Mouse (Mus musculus) MEL (cell line): ENCODE results near the gene Cfl1. TPM values are rescaled to one million over a fixed set of nuclear protein-coding genes. Genes with fewer than 3 reads are reported as not detected.

ENCODE experiments used
- DNase-seq: peaks from one replicate; pipeline ENCODE4 v3.0.0; 2011; ENCODE audit warnings: low read depth, low spot score
- H3K27ac ChIP-seq: 2 replicates; pipeline ENCODE4 v1.5.1; 2012; ENCODE audit warnings: low read depth, mild to moderate bottlenecking, control low read depth, low read length, moderate library complexity; ENCODE audit not compliant: control insufficient read depth
- H3K27me3 ChIP-seq, 2 experiments: fragments of 150-350 bp in 1 of 2; sonication (generic) in 1 of 2; 2 replicates each; pipeline ENCODE4 v1.6.1; 2012; ENCODE audit warnings: low read length in 2 of 2, mild to moderate bottlenecking in 2 of 2, improper control_type of control experiment in 1 of 2, moderate library complexity in 1 of 2; ENCODE audit not compliant: insufficient read depth in 2 of 2, control insufficient read depth in 1 of 2
- H3K36me3 ChIP-seq, 2 experiments: 2 replicates each; pipeline ENCODE4 v1.6.1; 2012 to 2014; ENCODE audit warnings: low read length in 2 of 2, improper control_type of control experiment in 1 of 2, inconsistent platforms in 1 of 2, mild to moderate bottlenecking in 1 of 2; ENCODE audit not compliant: insufficient read depth in 2 of 2, control insufficient read depth in 1 of 2
- H3K4me1 ChIP-seq, 2 experiments: fragments of 150-350 bp in 1 of 2; sonication (generic) in 1 of 2; 2 replicates each; pipeline ENCODE4 v1.6.1; 2012; ENCODE audit warnings: low read length in 2 of 2, improper control_type of control experiment in 1 of 2, mild to moderate bottlenecking in 1 of 2; ENCODE audit not compliant: insufficient read depth in 2 of 2, control insufficient read depth in 1 of 2
- H3K4me3 ChIP-seq, 2 experiments: fragments of 150-350 bp in 1 of 2; sonication (generic) in 1 of 2; 2 replicates each; pipeline ENCODE4 v1.5.1; 2012; ENCODE audit warnings: low read depth in 2 of 2, low read length in 2 of 2, mild to moderate bottlenecking in 2 of 2, moderate library complexity in 2 of 2, control low read depth in 1 of 2, improper control_type of control experiment in 1 of 2; ENCODE audit not compliant: control insufficient read depth in 1 of 2, insufficient read depth in 1 of 2
- H3K79me2 ChIP-seq: 2 replicates; pipeline ENCODE4 v1.6.1; 2012; ENCODE audit warnings: mild to moderate bottlenecking, low read length, moderate library complexity; ENCODE audit not compliant: control insufficient read depth, poor library complexity, insufficient read depth
- H3K9ac ChIP-seq: 2 replicates; pipeline ENCODE4 v1.6.1; 2012; ENCODE audit warnings: low read depth, mild to moderate bottlenecking, control low read depth, low read length, moderate library complexity; ENCODE audit not compliant: control insufficient read depth, poor library complexity, severe bottlenecking
- H3K9me3 ChIP-seq: fragments of 150-350 bp; sonication (generic); replicated peaks from 2 replicates; pipeline ENCODE4 v1.6.1; 2012; ENCODE audit warnings: mild to moderate bottlenecking, low read length, improper control_type of control experiment, moderate library complexity; ENCODE audit not compliant: insufficient read depth
- CHD1 ChIP-seq: IDR thresholded peaks from 2 replicates; pipeline ENCODE4 v1.6.1; 2012; ENCODE audit warnings: low read depth, mild to moderate bottlenecking, inconsistent platforms, low read length, improper control_type of control experiment
- CHD2 ChIP-seq: IDR thresholded peaks from 2 replicates; pipeline ENCODE4 v1.6.1; 2011; ENCODE audit warnings: low read length, improper control_type of control experiment
- CTCF ChIP-seq, 3 experiments: IDR thresholded peaks in 2 of 3; conservative IDR thresholded peaks in 1 of 3; 2 replicates each; pipeline ENCODE4 v1.5.1; 2011 to 2012; ENCODE audit warnings: low read length in 3 of 3, low read depth in 2 of 3, mild to moderate bottlenecking in 2 of 3, improper control_type of control experiment in 1 of 3, inconsistent platforms in 1 of 3, mixed read lengths in 1 of 3, moderate library complexity in 1 of 3; ENCODE audit not compliant: control insufficient read depth in 1 of 3, insufficient read depth in 1 of 3, poor library complexity in 1 of 3, severe bottlenecking in 1 of 3
- E2F4 ChIP-seq: IDR thresholded peaks from 2 replicates; pipeline ENCODE4 v1.6.1; 2011; ENCODE audit warnings: low read depth, low read length, improper control_type of control experiment, borderline replicate concordance
- ELF1 ChIP-seq: IDR thresholded peaks from 2 replicates; pipeline ENCODE4 v1.6.1; 2014; ENCODE audit warnings: low read depth, mild to moderate bottlenecking, inconsistent platforms, low read length, improper control_type of control experiment, moderate library complexity
- EP300 ChIP-seq, 2 experiments: IDR thresholded peaks; 2 replicates each; pipeline ENCODE4 v1.6.1; 2011; ENCODE audit warnings: improper control_type of control experiment in 2 of 2, low read length in 2 of 2, low read depth in 1 of 2, mild to moderate bottlenecking in 1 of 2
- ETS1 ChIP-seq: IDR thresholded peaks from 2 replicates; pipeline ENCODE4 v1.6.1; 2012; ENCODE audit warnings: low read depth, mild to moderate bottlenecking, inconsistent platforms, low read length, improper control_type of control experiment, moderate library complexity
- GABPA ChIP-seq: IDR thresholded peaks from 2 replicates; pipeline ENCODE4 v1.6.1; 2012; ENCODE audit warnings: low read depth, mild to moderate bottlenecking, inconsistent platforms, low read length, improper control_type of control experiment, moderate library complexity
- GATA1 ChIP-seq: IDR thresholded peaks from 2 replicates; pipeline ENCODE4 v1.6.1; 2011; ENCODE audit warnings: low read depth, low read length, improper control_type of control experiment
- HCFC1 ChIP-seq: IDR thresholded peaks from 2 replicates; pipeline ENCODE4 v1.6.1; 2012; ENCODE audit warnings: low read depth, mild to moderate bottlenecking, inconsistent platforms, low read length, improper control_type of control experiment, moderate library complexity
- JUND ChIP-seq: IDR thresholded peaks from 2 replicates; pipeline ENCODE4 v1.6.1; 2011; ENCODE audit warnings: low read depth, mild to moderate bottlenecking, improper control_type of control experiment, low read length
- KAT2A ChIP-seq: conservative IDR thresholded peaks from 2 replicates; pipeline ENCODE4 v1.6.1; 2012; ENCODE audit warnings: low read depth, low read length, improper control_type of control experiment, inconsistent platforms
- MAX ChIP-seq: IDR thresholded peaks from 2 replicates; pipeline ENCODE4 v1.6.1; 2011; ENCODE audit warnings: low read length, improper control_type of control experiment
- MAZ ChIP-seq: IDR thresholded peaks from 2 replicates; pipeline ENCODE4 v1.6.1; 2012; ENCODE audit warnings: low read depth, mild to moderate bottlenecking, inconsistent platforms, low read length, improper control_type of control experiment
- MEF2A ChIP-seq: IDR thresholded peaks from 2 replicates; pipeline ENCODE4 v1.6.1; 2014; ENCODE audit warnings: low read depth, mild to moderate bottlenecking, inconsistent platforms, low read length, improper control_type of control experiment; ENCODE audit not compliant: poor library complexity, insufficient replicate concordance, severe bottlenecking; ENCODE audit errors: extremely low read depth
- MXI1 ChIP-seq: IDR thresholded peaks from 2 replicates; pipeline ENCODE4 v1.6.1; 2011; ENCODE audit warnings: mild to moderate bottlenecking, low read depth, low read length, improper control_type of control experiment
- MYB ChIP-seq: IDR thresholded peaks from 2 replicates; pipeline ENCODE4 v1.6.1; 2011; ENCODE audit warnings: mild to moderate bottlenecking, low read depth, low read length, improper control_type of control experiment
- MYC ChIP-seq: IDR thresholded peaks from 2 replicates; pipeline ENCODE4 v1.6.1; 2011; ENCODE audit warnings: low read depth, mild to moderate bottlenecking, low read length, improper control_type of control experiment, moderate library complexity
- NELFE ChIP-seq: IDR thresholded peaks from 2 replicates; pipeline ENCODE4 v1.6.1; 2011; ENCODE audit warnings: low read depth, low read length, improper control_type of control experiment
- NRF1 ChIP-seq: IDR thresholded peaks from 2 replicates; pipeline ENCODE4 v1.6.1; 2014; ENCODE audit warnings: low read depth, mild to moderate bottlenecking, inconsistent platforms, low read length, improper control_type of control experiment, moderate library complexity; ENCODE audit not compliant: poor library complexity, insufficient read depth, severe bottlenecking
- POLR2A ChIP-seq, 2 experiments: IDR thresholded peaks; 2 replicates each; pipeline ENCODE4 v1.6.1; 2011 to 2012; ENCODE audit warnings: low read length in 2 of 2, mild to moderate bottlenecking in 2 of 2, control low read depth in 1 of 2, improper control_type of control experiment in 1 of 2, low read depth in 1 of 2, moderate library complexity in 1 of 2; ENCODE audit not compliant: control insufficient read depth in 1 of 2, insufficient read depth in 1 of 2, poor library complexity in 1 of 2
- POLR2AphosphoS2 ChIP-seq: IDR thresholded peaks from 2 replicates; pipeline ENCODE4 v1.6.1; 2011; ENCODE audit warnings: low read length, improper control_type of control experiment
- POLR2AphosphoS5 ChIP-seq: IDR thresholded peaks from 2 replicates; pipeline ENCODE4 v1.6.1; 2012; ENCODE audit warnings: low read depth, borderline replicate concordance, mild to moderate bottlenecking, inconsistent platforms, low read length, moderate library complexity, mixed read lengths
- RAD21 ChIP-seq: IDR thresholded peaks from 2 replicates; pipeline ENCODE4 v1.6.1; 2011; ENCODE audit warnings: mild to moderate bottlenecking, low read depth, low read length, improper control_type of control experiment
- RCOR1 ChIP-seq: IDR thresholded peaks from 2 replicates; pipeline ENCODE4 v1.6.1; 2012; ENCODE audit warnings: low read depth, mild to moderate bottlenecking, inconsistent platforms, low read length, improper control_type of control experiment
- SIN3A ChIP-seq: IDR thresholded peaks from 2 replicates; pipeline ENCODE4 v1.6.1; 2012; ENCODE audit warnings: low read length, improper control_type of control experiment, inconsistent platforms
- SMC3 ChIP-seq: IDR thresholded peaks from 2 replicates; pipeline ENCODE4 v1.6.1; 2011; ENCODE audit warnings: low read depth, low read length, improper control_type of control experiment
- TAL1 ChIP-seq: IDR thresholded peaks from 2 replicates; pipeline ENCODE4 v1.6.1; 2012; ENCODE audit warnings: mild to moderate bottlenecking, inconsistent platforms, low read length, moderate library complexity, mixed read lengths
- TBP ChIP-seq: IDR thresholded peaks from 2 replicates; pipeline ENCODE4 v1.8.0; 2011; ENCODE audit warnings: low read depth, low read length, improper control_type of control experiment
- TCF12 ChIP-seq: IDR thresholded peaks from 2 replicates; pipeline ENCODE4 v1.6.1; 2014; ENCODE audit warnings: low read depth, mild to moderate bottlenecking, inconsistent platforms, low read length, improper control_type of control experiment, moderate library complexity
- UBTF ChIP-seq: IDR thresholded peaks from 2 replicates; pipeline ENCODE4 v1.6.1; 2012; ENCODE audit warnings: low read depth, mild to moderate bottlenecking, inconsistent platforms, low read length, improper control_type of control experiment, moderate library complexity, borderline replicate concordance; ENCODE audit not compliant: insufficient read depth
- USF1 ChIP-seq: IDR thresholded peaks from 2 replicates; pipeline ENCODE4 v1.6.1; 2014; ENCODE audit warnings: low read depth, mild to moderate bottlenecking, inconsistent platforms, low read length, improper control_type of control experiment, moderate library complexity
- USF2 ChIP-seq, 2 experiments: IDR thresholded peaks; 2 replicates each; pipeline ENCODE4 v1.6.1; 2011 to 2012; ENCODE audit warnings: improper control_type of control experiment in 2 of 2, low read length in 2 of 2, borderline replicate concordance in 1 of 2, inconsistent platforms in 1 of 2, low read depth in 1 of 2, mild to moderate bottlenecking in 1 of 2; ENCODE audit not compliant: insufficient read depth in 1 of 2
- ZC3H11A ChIP-seq: IDR thresholded peaks from 2 replicates; pipeline ENCODE4 v1.6.1; 2012; ENCODE audit warnings: low read depth, mild to moderate bottlenecking, inconsistent platforms, low read length, improper control_type of control experiment
- ZKSCAN1 ChIP-seq: IDR thresholded peaks from 2 replicates; pipeline ENCODE4 v1.6.1; 2012; ENCODE audit warnings: low read depth, mild to moderate bottlenecking, inconsistent platforms, low read length, improper control_type of control experiment, moderate library complexity
- ZMIZ1 ChIP-seq: IDR thresholded peaks from 2 replicates; pipeline ENCODE4 v1.6.1; 2012; ENCODE audit warnings: low read depth, mild to moderate bottlenecking, inconsistent platforms, low read length, improper control_type of control experiment, moderate library complexity
- ZNF384 ChIP-seq: IDR thresholded peaks from 2 replicates; pipeline ENCODE4 v1.6.1; 2012; ENCODE audit warnings: low read depth, mild to moderate bottlenecking, inconsistent platforms, low read length, improper control_type of control experiment
- polyA plus RNA-seq, 2 experiments: library from polyadenylated mRNA; stranded (reverse) in 1 of 2; unstranded in 1 of 2; fragments of >175 nt in 1 of 2; fragments of >200 nt in 1 of 2; gene quantifications; 2 replicates each; pipeline versions ENCODE4 v1.2.1 to v1.2.4; 2012; ENCODE audit warnings: low replicate concordance in 2 of 2, low read depth in 1 of 2; ENCODE audit not compliant: insufficient read length in 2 of 2, insufficient read depth in 1 of 2, missing spikeins in 1 of 2
- total RNA-seq: library from RNA; depleted of rRNA; stranded (reverse); fragments of 300-350 nt; gene quantifications from 2 replicates; pipeline ENCODE4 v1.2.3, GENCODE M21; 2012

The Cfl1 gene
- total and polyA plus RNA-seq, 3 experiments, result 880 to 2,037 TPM; not detected in 1

DNA sequence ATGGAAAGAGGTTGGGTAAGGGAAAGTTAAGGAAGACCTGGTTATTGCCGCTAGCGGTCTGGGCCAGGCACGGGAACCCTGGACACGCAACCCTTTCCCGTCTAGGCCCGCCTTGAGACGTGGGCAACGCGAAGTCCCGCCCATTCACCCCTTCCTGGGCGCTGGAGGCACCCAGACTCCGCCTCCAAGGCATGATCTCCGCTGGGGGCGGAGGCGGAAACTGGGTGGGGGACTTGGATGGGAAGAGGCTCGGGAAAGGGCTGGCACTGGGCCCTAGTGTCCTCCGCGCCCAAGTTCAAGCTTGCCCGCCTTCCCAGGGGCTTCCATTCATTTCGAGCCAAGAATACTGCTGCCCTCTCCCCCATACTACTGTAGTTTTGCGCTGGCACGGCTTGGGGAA is 16.5 kb upstream of the Cfl1 start, which contains the start of gene Efemp2:
Efemp2 (plus strand) TSS at position 235 of the 400 bp plus-strand sequence.
- Histone ChIP-seq H3K27me3 (no peaks in the 10 kb centered on the region), H3K27ac (peak within 1 kb of the TSS; percentile 72), H3K9ac (peak within 1 kb of the TSS; percentile 78), H3K36me3 (peaks cover 0 to 4% of the 10 kb centered on the region in 2 experiments; a peak in 2 of 4 replicates), H3K79me2 (no peaks in the 10 kb centered on the region; the same call in 1 of the 2 replicates), H3K9me3 (no peaks in the 10 kb centered on the region), H3K4me1 (peaks cover 0 to 5% of the 10 kb centered on the region in 2 experiments; a peak in 1 of 4 replicates), H3K4me3 (peak within 1 kb of the TSS; percentile 67 to 92)
- peak; percentile 95 for DNase-seq
- no peak for TF ChIP-seq SMC3
- peak; percentile 62 for TF ChIP-seq NELFE
- no peak for TF ChIP-seq GATA1
- no peak for TF ChIP-seq MEF2A
- TF ChIP-seq USF2 (IDR thresholded peaks at IDR 0.05; ENCODE audit: borderline replicate concordance in 1 of 2, insufficient read depth in 1 of 2, low read depth in 1 of 2, low read length in 2 of 2), result no peak
- TF ChIP-seq TAL1, result no peak
- TF ChIP-seq EP300 (IDR thresholded peaks at IDR 0.05; ENCODE audit: low read depth in 1 of 2, low read length in 2 of 2), result 0 out of 4 replicates have a peak, but pooled peaks of 1 of the 2 experiments have one; percentile 20
- no peak for TF ChIP-seq GABPA
- peak; percentile 76 for TF ChIP-seq SIN3A
- TF ChIP-seq POLR2AphosphoS5, result no peak
- TF ChIP-seq POLR2AphosphoS2, result peak; percentile 82
- TF ChIP-seq NRF1, result no peak
- no peak for TF ChIP-seq JUND
- peak; percentile 34; the same call in 1 of the 2 replicates for TF ChIP-seq USF1
- no peak for TF ChIP-seq MYB
- TF ChIP-seq HCFC1, result peak; percentile 68
- no peak for TF ChIP-seq ZNF384
- TF ChIP-seq TCF12, result peak; percentile 54; the same call in 1 of the 2 replicates
- no peak; the same call in 1 of the 2 replicates for TF ChIP-seq TBP
- TF ChIP-seq MXI1, result peak; percentile 19; the same call in 1 of the 2 replicates
- TF ChIP-seq ZKSCAN1, result no peak
- TF ChIP-seq MAZ, result peak; percentile 90
- TF ChIP-seq UBTF, result no peak
- no peak for TF ChIP-seq RAD21
- TF ChIP-seq KAT2A, result peak; percentile 42; the same call in 1 of the 2 replicates
- no peak for TF ChIP-seq ZC3H11A
- TF ChIP-seq ETS1, result peak; percentile 43; the same call in 1 of the 2 replicates
- TF ChIP-seq MYC, result no peak
- peak; percentile 37 to 64; a peak in 2 of 4 replicates for TF ChIP-seq POLR2A (IDR thresholded peaks at IDR 0.05; ENCODE audit: control insufficient read depth in 1 of 2, insufficient read depth in 1 of 2, low read depth in 1 of 2, low read length in 2 of 2, poor library complexity in 1 of 2)
- TF ChIP-seq CTCF (IDR thresholded peaks at IDR 0.05 in 2 of 3, conservative IDR thresholded peaks at IDR 0.05 in 1 of 3; ENCODE audit: control insufficient read depth in 1 of 3, insufficient read depth in 1 of 3, low read depth in 2 of 3, low read length in 3 of 3, poor library complexity in 1 of 3, severe bottlenecking in 1 of 3), result no peak; a peak in 1 of 6 replicates
- TF ChIP-seq ZMIZ1, result 0 out of 2 replicates have a peak, but pooled peaks have one; percentile 76
- TF ChIP-seq RCOR1, result 0 out of 2 replicates have a peak, but pooled peaks have one; percentile 7
- no peak for TF ChIP-seq CHD1
- TF ChIP-seq CHD2, result no peak
- TF ChIP-seq MAX, result no peak
- no peak for TF ChIP-seq E2F4
- TF ChIP-seq ELF1, result peak; percentile 81
